Mouse (Mus musculus): Measurements from ENCODE around the gene Ly86. TPM values are rescaled to one million over a fixed set of nuclear protein-coding genes. Genes with fewer than 3 reads are reported as not detected.

Gene Ly86
- polyA plus RNA-seq, 1 experiment from 2014 or later, result 2.5 TPM

GRCm38 (mm10) chr13:37459957-37460930, 115.2 kb downstream of the Ly86 start:
- Histone ChIP-seq H3K9ac (ENCODE audit: low read depth, low read length) (no peak overlapping the region), H3K27ac (ENCODE audit: low read depth, low read length) (no peak overlapping the region), H3K4me2 (no peak overlapping the region), H3K4me1 (ENCODE audit: control insufficient read depth, insufficient read depth, low read length) (peaks cover 20% of the 10 kb centered on the region), H3K9me3 (replicated peaks; ENCODE audit: control insufficient read depth, low read length) (no peaks in the 10 kb centered on the region), H3K27me3 (ENCODE audit: control insufficient read depth, insufficient read depth, low read length) (no peaks in the 10 kb centered on the region), H3K36me3 (ENCODE audit: control insufficient read depth, insufficient read depth, low read length) (no peaks in the 10 kb centered on the region), H3K4me3 (ENCODE audit: low read depth, low read length) (no peak overlapping the region)
- WGBS (ENCODE audit: insufficient replicate concordance), result 72% methylated on average over 28 of the region's 28 CpGs
- no peak for ATAC-seq (replicated peaks; ENCODE audit: insufficient number of reproducible peaks, low FRiP score, low TSS enrichment)

GRCm38 (mm10) chr13:37462049-37462702, 117.2 kb downstream of the Ly86 start:
- H3K9ac ChIP-seq (ENCODE audit: low read depth, low read length), result no peak overlapping the region
- no peak for ATAC-seq (replicated peaks; ENCODE audit: insufficient number of reproducible peaks, low FRiP score, low TSS enrichment)
- no peak overlapping the region for H3K4me3 ChIP-seq (ENCODE audit: low read depth, low read length)
- no peaks in the 10 kb centered on the region for H3K36me3 ChIP-seq (ENCODE audit: control insufficient read depth, insufficient read depth, low read length)
- H3K4me1 ChIP-seq (ENCODE audit: control insufficient read depth, insufficient read depth, low read length), result peaks cover 5% of the 10 kb centered on the region; the same call in 1 of the 2 replicates
- no peaks in the 10 kb centered on the region for H3K27me3 ChIP-seq (ENCODE audit: control insufficient read depth, insufficient read depth, low read length)
- no peak overlapping the region for H3K4me2 ChIP-seq
- 87% methylated on average over 12 of the region's 12 CpGs for WGBS (ENCODE audit: insufficient replicate concordance)
- no peaks in the 10 kb centered on the region for H3K9me3 ChIP-seq (replicated peaks; ENCODE audit: control insufficient read depth, low read length)
- H3K27ac ChIP-seq (ENCODE audit: low read depth, low read length), result no peak overlapping the region

GRCm38 (mm10) chr13:37465710-37466109, 120.7 kb downstream of the Ly86 start:
- ATAC-seq (replicated peaks; ENCODE audit: insufficient number of reproducible peaks, low FRiP score, low TSS enrichment), result no peak
- Histone ChIP-seq H3K4me2 (no peak overlapping the region), H3K4me1 (ENCODE audit: control insufficient read depth, insufficient read depth, low read length) (peaks cover 7% of the 10 kb centered on the region), H3K4me3 (ENCODE audit: low read depth, low read length) (no peak overlapping the region), H3K9ac (ENCODE audit: low read depth, low read length) (no peak overlapping the region), H3K27ac (ENCODE audit: low read depth, low read length) (no peak overlapping the region), H3K36me3 (ENCODE audit: control insufficient read depth, insufficient read depth, low read length) (no peaks in the 10 kb centered on the region), H3K9me3 (replicated peaks; ENCODE audit: control insufficient read depth, low read length) (no peaks in the 10 kb centered on the region), H3K27me3 (ENCODE audit: control insufficient read depth, insufficient read depth, low read length) (no peaks in the 10 kb centered on the region)
- 77% methylated on average over 6 of the region's 6 CpGs for WGBS (ENCODE audit: insufficient replicate concordance)

GRCm38 (mm10) chr13:37467795-37468194, 122.8 kb downstream of the Ly86 start:
- Histone ChIP-seq H3K27me3 (ENCODE audit: control insufficient read depth, insufficient read depth, low read length) (no peaks in the 10 kb centered on the region), H3K27ac (ENCODE audit: low read depth, low read length) (no peak overlapping the region), H3K9ac (ENCODE audit: low read depth, low read length) (no peak overlapping the region), H3K4me2 (peak overlapping the region; percentile 51), H3K36me3 (ENCODE audit: control insufficient read depth, insufficient read depth, low read length) (no peaks in the 10 kb centered on the region), H3K4me3 (ENCODE audit: low read depth, low read length) (no peak overlapping the region), H3K9me3 (replicated peaks; ENCODE audit: control insufficient read depth, low read length) (no peaks in the 10 kb centered on the region), H3K4me1 (ENCODE audit: control insufficient read depth, insufficient read depth, low read length) (peaks cover 7% of the 10 kb centered on the region)
- ATAC-seq (replicated peaks; ENCODE audit: insufficient number of reproducible peaks, low FRiP score, low TSS enrichment), result no peak
- WGBS (ENCODE audit: insufficient replicate concordance), result 4% methylated on average over 8 of the region's 8 CpGs

All from heart, embryonic 11.5 days (tissue).